Mouse (Mus musculus) limb, embryonic 15.5 days (tissue): Measurements from ENCODE around the gene Fosl2. TPM values are rescaled to one million over a fixed set of nuclear protein-coding genes. Genes with fewer than 3 reads are reported as not detected.

Experiments
- ATAC-seq: fragments of 200-750 bp; cut with Nextera tagmentation; 2 replicates; pipeline ENCODE4 v1.8.0; 2017; ENCODE audit warnings: low read depth, moderate TSS enrichment; ENCODE audit not compliant: insufficient number of reproducible peaks, low FRiP score, low TSS enrichment
- H3K27ac ChIP-seq: fragments of 300-500 bp; sonication (generic); 2 replicates; pipeline ENCODE4 v1.5.1; 2015; ENCODE audit warnings: moderate library complexity, mild to moderate bottlenecking, inconsistent platforms
- H3K27me3 ChIP-seq: fragments of 300-500 bp; sonication (generic); 2 replicates; pipeline ENCODE4 v1.6.1; 2015; ENCODE audit warnings: inconsistent platforms
- H3K36me3 ChIP-seq: fragments of 300-500 bp; sonication (generic); 2 replicates; pipeline ENCODE4 v1.6.1; 2015; ENCODE audit warnings: inconsistent platforms
- H3K4me1 ChIP-seq: fragments of 300-500 bp; sonication (generic); 2 replicates; pipeline ENCODE4 v1.6.1; 2015; ENCODE audit warnings: inconsistent platforms
- H3K4me2 ChIP-seq: fragments of 300-500 bp; sonication (generic); 2 replicates; pipeline ENCODE4 v1.6.1; 2015; ENCODE audit warnings: mild to moderate bottlenecking, inconsistent platforms
- H3K4me3 ChIP-seq: fragments of 300-500 bp; sonication (generic); 2 replicates; pipeline ENCODE4 v1.5.1; 2015; ENCODE audit warnings: mild to moderate bottlenecking, inconsistent platforms
- H3K9ac ChIP-seq: fragments of 300-500 bp; sonication (generic); 2 replicates; pipeline ENCODE4 v1.6.1; 2015; ENCODE audit warnings: inconsistent platforms
- H3K9me3 ChIP-seq: fragments of 300-500 bp; sonication (generic); 2 replicates; pipeline ENCODE4 v1.6.1; 2016; ENCODE audit warnings: inconsistent platforms
- WGBS: fragments of 180-500 bp; shearing (Covaris S2); methylation state at CpG from one replicate; pipeline ENCODE4 v1.1.7; 2015; 5-methylcytosine and 5-hydroxymethylcytosine counted together
- polyA plus RNA-seq: library from polyadenylated mRNA; unstranded; fragments of >200 nt; fragmentation: Nextera tagmentation; extraction: Ambion mirVana; gene quantifications from 2 replicates; pipeline ENCODE4 v1.2.1, GENCODE M21; 2015

The Fosl2 gene
- polyA plus RNA-seq, 1 experiment from 2014 or later: 10.6 TPM

GRCm38 (mm10) chr5:32136301-32136863 is 781 bp downstream of the Fosl2 start:
- no peak for ATAC-seq
- peak overlapping the region; percentile 99 for H3K27ac ChIP-seq
- no peaks in the 10 kb centered on the region; the same call in 1 of the 2 replicates for H3K27me3 ChIP-seq
- H3K9me3 ChIP-seq: no peaks in the 10 kb centered on the region
- H3K4me2 ChIP-seq: peak overlapping the region; percentile 82
- H3K4me1 ChIP-seq: peaks cover 41% of the 10 kb centered on the region
- WGBS: under 1% methylated on average over 62 of the region's 63 CpGs
- no peaks in the 10 kb centered on the region for H3K36me3 ChIP-seq
- peak overlapping the region; percentile 75 for H3K4me3 ChIP-seq
- H3K9ac ChIP-seq: peak overlapping the region; percentile 73

DNA sequence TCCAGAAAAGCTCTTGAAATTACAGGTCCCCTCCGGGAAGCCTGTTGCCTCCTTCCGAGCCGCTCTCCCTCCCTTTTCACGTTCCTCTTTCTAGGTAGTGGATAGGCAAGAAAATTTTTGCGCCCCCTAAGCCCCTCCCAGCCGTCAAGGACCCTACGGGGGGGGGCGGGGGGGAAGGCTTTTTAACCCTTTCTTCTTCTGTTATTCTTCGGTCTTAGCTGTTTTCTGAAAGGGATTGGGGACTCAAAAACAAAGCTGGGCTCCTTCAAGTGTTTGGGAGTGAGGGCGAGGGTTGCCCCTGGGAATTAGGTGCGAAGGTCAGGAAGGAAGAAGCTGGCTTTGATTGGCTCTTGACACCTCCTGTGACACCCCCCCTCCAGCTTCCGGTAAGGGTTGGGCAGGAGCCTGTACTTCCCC is 1.5 kb downstream of the Fosl2 start:
- Histone ChIP-seq H3K27ac (peak overlapping the region; percentile 99), H3K36me3 (no peaks in the 10 kb centered on the region), H3K4me2 (peak overlapping the region; percentile 82), H3K9me3 (no peaks in the 10 kb centered on the region), H3K9ac (peak overlapping the region; percentile 73), H3K4me1 (peaks cover 38% of the 10 kb centered on the region), H3K27me3 (no peaks in the 10 kb centered on the region), H3K4me3 (peak overlapping the region; percentile 75)
- ATAC-seq: no peak
- WGBS: under 1% methylated on average over 12 of the region's 12 CpGs

DNA sequence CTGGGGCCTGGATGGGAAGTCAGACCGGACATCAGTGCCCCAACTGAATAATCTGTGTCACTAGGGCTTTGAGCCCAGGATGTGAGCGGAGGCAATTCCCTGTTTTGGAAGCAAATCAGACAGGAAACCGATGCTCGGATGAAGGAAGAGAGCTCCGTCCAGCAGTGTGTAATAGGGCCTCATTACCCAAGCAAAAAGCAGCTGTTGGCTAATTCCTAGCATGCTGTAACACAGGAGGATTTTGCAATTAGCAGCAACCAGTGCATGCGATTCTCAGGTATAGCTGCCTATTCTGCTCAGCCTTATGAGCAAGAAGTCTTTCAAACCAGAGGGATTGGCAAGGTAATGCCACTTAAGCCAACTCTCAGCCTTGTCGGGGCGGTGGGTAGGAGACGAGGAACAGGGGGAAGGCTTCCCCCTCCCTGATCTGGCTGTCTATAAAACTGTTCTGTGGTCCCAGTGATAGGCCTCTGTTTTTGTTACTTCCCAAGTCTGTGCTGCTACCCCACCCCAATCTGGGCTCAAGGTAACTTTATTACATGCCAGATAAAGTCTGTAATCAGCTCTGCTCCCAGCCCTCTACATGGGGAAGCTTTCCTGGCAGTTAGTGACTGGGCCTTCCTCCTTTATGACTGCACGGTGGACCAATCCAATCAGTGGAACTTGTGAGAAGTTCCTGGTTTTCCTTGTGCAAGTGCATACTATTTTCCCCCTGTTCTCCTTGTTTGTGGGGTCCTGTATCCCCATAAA is 3.0 kb downstream of the Fosl2 start:
- ATAC-seq: no peak
- peaks cover 47% of the 10 kb centered on the region for H3K4me1 ChIP-seq
- peak overlapping the region; percentile 75 for H3K4me3 ChIP-seq
- H3K27ac ChIP-seq: peak overlapping the region; percentile 76
- peak overlapping the region; percentile 39; the same call in 1 of the 2 replicates for H3K9ac ChIP-seq
- no peaks in the 10 kb centered on the region for H3K27me3 ChIP-seq
- no peaks in the 10 kb centered on the region for H3K36me3 ChIP-seq
- 18% methylated on average over 10 of the region's 10 CpGs for WGBS
- peak overlapping the region; percentile 82 for H3K4me2 ChIP-seq
- no peaks in the 10 kb centered on the region for H3K9me3 ChIP-seq

GRCm38 (mm10) chr5:32139516-32140037 is 4.0 kb downstream of the Fosl2 start:
- Histone ChIP-seq H3K27me3 (no peaks in the 10 kb centered on the region), H3K4me2 (peak overlapping the region; percentile 82), H3K36me3 (no peaks in the 10 kb centered on the region), H3K27ac (peak overlapping the region; percentile 54), H3K4me3 (peak overlapping the region; percentile 75), H3K4me1 (peaks cover 38% of the 10 kb centered on the region), H3K9me3 (no peaks in the 10 kb centered on the region), H3K9ac (no peak overlapping the region)
- WGBS: 26% methylated on average over 9 of the region's 9 CpGs
- no peak for ATAC-seq

GRCm38 (mm10) chr5:32141899-32142298 is 6.3 kb downstream of the Fosl2 start:
- H3K4me1 ChIP-seq: peaks cover 41% of the 10 kb centered on the region
- no peaks in the 10 kb centered on the region for H3K27me3 ChIP-seq
- H3K4me3 ChIP-seq: no peak overlapping the region
- no peak for ATAC-seq
- 85% methylated on average over 2 of the region's 2 CpGs for WGBS
- H3K27ac ChIP-seq: no peak overlapping the region
- peaks cover 15% of the 10 kb centered on the region; the same call in 1 of the 2 replicates for H3K36me3 ChIP-seq
- no peak overlapping the region for H3K4me2 ChIP-seq
- no peak overlapping the region for H3K9ac ChIP-seq
- H3K9me3 ChIP-seq: no peaks in the 10 kb centered on the region

DNA sequence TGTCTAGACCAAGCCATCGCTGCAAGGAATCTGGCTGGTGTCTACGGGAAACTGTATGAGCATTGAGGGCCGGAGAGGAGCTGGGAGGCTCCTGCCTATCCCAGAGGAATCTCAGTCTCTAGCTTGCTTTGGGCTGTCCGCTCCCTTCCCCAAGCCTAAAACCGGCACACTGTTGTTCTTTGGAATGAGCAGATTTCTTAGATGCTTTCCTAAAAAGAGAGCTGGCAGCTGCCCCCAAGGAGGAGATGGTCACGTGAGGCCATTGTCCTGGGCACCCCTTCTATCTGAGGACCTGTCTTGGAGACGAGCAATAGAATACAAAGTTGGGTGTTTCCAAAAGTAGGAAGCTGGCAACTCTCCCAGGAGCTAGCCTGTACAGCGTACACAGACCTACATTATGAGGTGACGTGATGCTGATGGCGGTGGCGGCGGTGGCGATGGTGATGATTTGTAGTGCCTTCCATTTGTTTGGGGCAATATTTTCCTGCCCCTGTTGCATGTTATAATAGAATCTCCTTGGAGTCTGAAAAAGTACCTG is 7.9 kb downstream of the Fosl2 start:
- no peak for ATAC-seq
- no peak overlapping the region for H3K27ac ChIP-seq
- no peaks in the 10 kb centered on the region for H3K9me3 ChIP-seq
- 60% methylated on average over 13 of the region's 13 CpGs for WGBS
- H3K27me3 ChIP-seq: no peaks in the 10 kb centered on the region
- no peak overlapping the region for H3K4me2 ChIP-seq
- H3K9ac ChIP-seq: no peak overlapping the region
- H3K4me1 ChIP-seq: peaks cover 28% of the 10 kb centered on the region
- H3K36me3 ChIP-seq: peaks cover 31% of the 10 kb centered on the region
- H3K4me3 ChIP-seq: no peak overlapping the region

DNA sequence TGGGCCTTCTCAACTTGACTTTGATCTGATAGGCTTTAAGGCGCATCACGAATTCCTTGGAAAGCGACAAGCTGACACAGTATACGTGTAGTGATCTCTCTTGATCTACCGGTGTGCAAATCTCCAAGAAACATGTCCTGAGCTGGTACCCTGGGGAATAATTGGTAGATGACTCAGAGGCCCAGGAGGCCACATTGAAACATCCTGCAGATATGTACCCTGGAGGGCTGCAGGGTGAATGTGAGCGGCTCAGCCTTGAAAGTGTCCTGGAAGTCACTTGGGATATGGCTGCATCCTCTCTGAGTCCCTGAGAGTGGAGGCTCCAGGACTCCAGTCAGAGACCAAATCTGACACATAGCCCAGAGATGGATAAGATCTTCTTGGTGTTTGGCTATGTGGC is 10.7 kb downstream of the Fosl2 start:
- Histone ChIP-seq H3K36me3 (peaks cover 57% of the 10 kb centered on the region), H3K9me3 (no peaks in the 10 kb centered on the region), H3K27me3 (no peaks in the 10 kb centered on the region), H3K27ac (no peak overlapping the region), H3K4me3 (no peak overlapping the region), H3K4me1 (peaks cover 14% of the 10 kb centered on the region; the same call in 1 of the 2 replicates), H3K9ac (no peak overlapping the region), H3K4me2 (no peak overlapping the region)
- WGBS: 84% methylated on average over 6 of the region's 6 CpGs
- ATAC-seq: no peak

GRCm38 (mm10) chr5:32148593-32148992 is 13.0 kb downstream of the Fosl2 start:
- no peaks in the 10 kb centered on the region for H3K9me3 ChIP-seq
- H3K27ac ChIP-seq: no peak overlapping the region
- whole genome bisulfite sequencing: 73% methylated on average over 4 of the region's 4 CpGs
- no peaks in the 10 kb centered on the region for H3K27me3 ChIP-seq
- H3K4me3 ChIP-seq: no peak overlapping the region
- 0 out of 2 replicates have a peak, but pooled peaks cover 3% of the 10 kb centered on the region for H3K4me1 ChIP-seq
- peaks cover 78% of the 10 kb centered on the region for H3K36me3 ChIP-seq
- no peak overlapping the region for H3K4me2 ChIP-seq
- no peak overlapping the region for H3K9ac ChIP-seq
- ATAC-seq: no peak

- Histone ChIP-seq H3K27ac (no peak overlapping the region), H3K4me2 (no peak overlapping the region), H3K4me3 (no peak overlapping the region), H3K9ac (no peak overlapping the region), H3K9me3 (no peaks in the 10 kb centered on the region), H3K36me3 (peaks cover 87% of the 10 kb centered on the region), H3K4me1 (peaks cover 5% of the 10 kb centered on the region; the same call in 1 of the 2 replicates), H3K27me3 (no peaks in the 10 kb centered on the region)
- WGBS: 58% methylated on average over 4 of the region's 4 CpGs
- no peak for ATAC-seq
These were observed 15.6 kb downstream of the Fosl2 start for GRCm38 (mm10) chr5:32151244-32151643.

DNA sequence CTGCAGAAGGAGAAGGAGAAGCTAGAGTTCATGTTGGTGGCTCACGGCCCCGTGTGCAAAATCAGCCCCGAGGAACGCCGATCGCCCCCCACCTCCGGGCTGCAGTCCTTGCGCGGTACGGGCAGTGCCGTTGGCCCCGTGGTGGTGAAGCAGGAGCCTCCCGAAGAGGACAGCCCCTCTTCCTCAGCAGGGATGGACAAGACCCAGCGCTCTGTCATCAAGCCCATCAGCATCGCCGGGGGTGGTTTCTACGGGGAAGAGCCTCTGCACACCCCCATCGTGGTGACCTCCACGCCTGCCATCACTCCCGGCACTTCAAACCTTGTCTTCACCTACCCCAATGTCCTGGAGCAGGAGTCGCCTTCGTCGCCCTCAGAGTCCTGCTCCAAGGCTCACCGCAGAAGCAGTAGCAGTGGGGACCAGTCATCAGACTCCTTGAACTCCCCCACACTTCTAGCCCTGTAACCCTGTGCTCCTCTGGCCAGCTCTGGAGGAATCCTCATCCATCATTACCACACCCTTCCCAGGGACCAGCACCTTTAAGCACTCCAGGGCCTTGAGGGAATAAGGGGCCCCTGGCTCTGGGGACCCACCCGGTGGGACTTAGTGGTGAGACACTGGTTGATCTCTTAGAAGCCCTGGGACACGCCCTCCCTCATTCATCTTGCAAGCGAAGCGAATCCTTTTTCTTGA is 17.3 kb downstream of the Fosl2 start:
- WGBS: 56% methylated on average over 28 of the region's 28 CpGs
- Histone ChIP-seq H3K27me3 (no peaks in the 10 kb centered on the region), H3K4me2 (no peak overlapping the region), H3K9me3 (no peaks in the 10 kb centered on the region), H3K4me1 (peaks cover 5% of the 10 kb centered on the region; the same call in 1 of the 2 replicates), H3K9ac (no peak overlapping the region), H3K27ac (no peak overlapping the region), H3K36me3 (peaks cover 73% of the 10 kb centered on the region), H3K4me3 (no peak overlapping the region)
- no peak for ATAC-seq

- H3K27me3 ChIP-seq: no peaks in the 10 kb centered on the region
- H3K36me3 ChIP-seq: peaks cover 67% of the 10 kb centered on the region
- H3K9ac ChIP-seq: no peak overlapping the region
- no peak for ATAC-seq
- no peak overlapping the region for H3K27ac ChIP-seq
- H3K4me1 ChIP-seq: peaks cover 5% of the 10 kb centered on the region; the same call in 1 of the 2 replicates
- no peak overlapping the region for H3K4me2 ChIP-seq
- no peaks in the 10 kb centered on the region for H3K9me3 ChIP-seq
- WGBS: 38% methylated on average over 8 of the region's 8 CpGs
- no peak overlapping the region for H3K4me3 ChIP-seq
These were observed 17.8 kb downstream of the Fosl2 start for GRCm38 (mm10) chr5:32153418-32153740.
